Mouse (Mus musculus): ENCODE measurements around the gene Habp4.

The Habp4 gene

GRCm38 (mm10) chr13:64161548-64161915 lies at the start of gene Habp4:
Gene Habp4 (plus strand): TSS chr13:64161824.
- DNase-seq = peak; percentile 99

DNA sequence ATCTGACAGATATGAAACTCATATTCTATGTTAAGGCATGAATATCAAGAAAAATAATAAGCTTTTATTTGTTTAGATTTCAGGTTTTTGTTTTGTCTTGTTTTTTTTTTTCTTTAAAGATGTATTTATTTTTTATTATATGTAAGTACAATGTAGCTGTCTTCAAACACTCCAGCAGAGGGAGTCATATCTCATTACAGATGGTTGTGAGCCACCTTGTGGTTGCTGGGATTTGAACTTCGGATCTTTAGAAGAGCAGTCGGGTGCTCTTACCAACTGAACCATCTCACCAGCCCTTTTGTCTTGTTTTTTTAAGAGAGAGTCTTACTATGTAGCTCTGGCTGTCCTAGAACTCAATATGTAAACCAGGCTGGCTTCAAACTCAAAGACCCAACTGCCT lies 44.2 kb upstream of the Habp4 start:
- no peak for DNase-seq

DNA sequence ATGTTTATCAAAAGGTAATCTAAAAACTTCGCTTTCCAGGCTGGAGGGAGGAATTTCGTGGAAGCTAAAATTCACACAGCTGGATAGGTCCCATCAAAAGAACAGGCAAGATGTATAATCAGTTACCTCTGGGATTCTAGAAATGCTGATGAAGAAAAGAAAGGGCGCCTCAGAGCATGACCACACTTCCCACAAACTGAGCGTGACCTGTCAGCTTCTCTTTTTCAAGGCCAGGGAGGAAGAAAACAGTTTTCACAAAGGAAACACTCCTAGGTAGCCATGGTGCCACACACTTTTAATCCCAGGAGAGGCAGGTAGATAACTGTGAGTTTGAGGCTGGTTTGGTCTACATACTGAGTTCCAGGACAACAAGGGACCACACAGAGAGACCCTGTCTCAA lies 40.9 kb upstream of the Habp4 start:
- DNase-seq = no peak

DNA sequence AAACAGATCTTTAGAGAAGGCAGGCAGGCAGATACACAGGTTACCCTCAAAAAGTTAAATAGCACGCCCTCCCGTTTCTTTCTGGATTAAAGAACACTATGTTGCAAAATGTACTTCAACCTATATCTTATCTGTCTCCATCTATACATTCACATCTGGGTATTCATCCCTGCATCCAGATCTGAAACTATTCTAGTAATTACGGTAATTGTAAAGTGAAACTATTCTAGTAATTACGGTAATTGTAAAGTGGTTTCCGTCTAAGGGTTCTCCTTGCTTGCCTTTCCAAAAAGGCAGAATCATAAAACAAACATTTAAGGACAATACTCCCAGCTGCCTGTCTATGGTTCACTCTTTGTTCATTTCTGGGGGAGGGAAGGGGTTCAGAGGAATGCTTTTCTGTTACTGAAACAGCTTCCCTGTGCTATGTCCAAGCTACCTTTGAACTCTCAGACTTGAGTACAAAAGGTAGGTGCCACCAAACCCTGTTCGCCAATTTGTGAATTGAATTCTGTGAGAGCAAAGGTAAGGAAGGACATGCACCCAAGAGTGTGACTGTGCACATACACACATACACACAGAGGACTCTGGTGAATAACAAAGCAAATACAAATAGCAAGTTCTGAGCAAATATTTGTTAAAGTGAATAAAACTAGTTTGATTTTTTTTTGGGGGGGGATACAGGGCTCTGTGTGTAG lies 38.0 kb upstream of the Habp4 start:
- no peak for DNase-seq

DNA sequence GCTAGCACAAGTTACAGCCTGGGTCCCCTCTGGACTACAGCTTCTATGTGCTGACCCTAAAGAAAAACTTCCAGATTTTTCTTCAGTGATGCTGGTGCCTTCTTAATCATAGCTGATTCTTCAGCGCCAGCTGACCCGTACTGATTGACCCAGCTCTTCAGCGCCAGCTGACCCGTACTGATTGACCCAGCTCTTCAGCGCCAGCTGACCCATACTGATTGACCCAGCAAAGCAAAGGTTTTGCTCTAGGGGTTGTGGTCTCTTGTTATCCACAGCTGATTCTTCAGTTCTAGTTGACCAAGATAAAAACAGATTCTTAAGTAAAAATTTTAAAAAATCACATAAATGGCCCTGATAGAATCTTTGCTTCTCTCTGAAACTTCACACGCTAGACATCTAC lies 36.7 kb upstream of the Habp4 start:
- no peak for DNase-seq

GRCm38 (mm10) chr13:64126316-64126715 lies 35.3 kb upstream of the Habp4 start:
- DNase-seq = no peak

DNA sequence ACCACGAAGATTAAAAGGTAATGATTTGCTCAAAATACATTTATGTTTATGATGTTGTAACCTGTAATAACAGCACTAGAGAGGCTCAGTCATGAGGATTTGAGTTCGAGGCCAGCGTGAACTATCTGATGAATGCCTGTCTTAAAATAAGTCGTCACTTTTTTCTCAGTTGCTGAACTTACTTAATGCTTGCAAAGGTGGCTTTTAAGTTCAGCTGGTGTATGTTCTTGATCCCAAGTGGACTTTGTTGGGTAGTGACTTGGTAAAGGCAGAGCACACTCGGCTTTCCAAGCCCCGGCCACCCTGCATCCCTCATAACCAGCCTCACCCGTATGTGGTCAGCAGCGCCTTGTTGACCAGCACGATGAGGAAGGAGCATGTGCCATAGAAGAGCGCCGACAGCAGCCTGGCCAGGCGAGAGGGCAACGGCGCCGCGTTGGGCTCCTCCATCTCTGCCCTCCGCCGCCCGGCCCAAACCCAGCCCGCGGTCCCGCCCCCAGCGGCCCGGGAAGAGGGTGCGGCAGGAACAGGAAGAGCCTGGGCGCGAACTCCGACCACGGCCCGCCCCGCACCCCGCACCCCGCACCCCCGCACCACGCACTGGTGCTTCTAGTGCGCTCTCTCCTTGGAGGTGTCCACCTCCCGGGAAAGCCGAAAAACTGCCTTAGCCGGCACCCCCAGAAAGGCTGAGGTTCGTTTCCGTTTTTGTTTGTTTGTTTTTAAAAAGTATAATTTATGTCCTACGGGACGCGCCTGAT lies 32.6 kb upstream of the Habp4 start, which contains the start of gene Slc35d2:
Slc35d2 (minus strand) TSS at position 511 of the 758 bp plus-strand sequence.
- DNase-seq = peak; percentile 80 to 81

DNA sequence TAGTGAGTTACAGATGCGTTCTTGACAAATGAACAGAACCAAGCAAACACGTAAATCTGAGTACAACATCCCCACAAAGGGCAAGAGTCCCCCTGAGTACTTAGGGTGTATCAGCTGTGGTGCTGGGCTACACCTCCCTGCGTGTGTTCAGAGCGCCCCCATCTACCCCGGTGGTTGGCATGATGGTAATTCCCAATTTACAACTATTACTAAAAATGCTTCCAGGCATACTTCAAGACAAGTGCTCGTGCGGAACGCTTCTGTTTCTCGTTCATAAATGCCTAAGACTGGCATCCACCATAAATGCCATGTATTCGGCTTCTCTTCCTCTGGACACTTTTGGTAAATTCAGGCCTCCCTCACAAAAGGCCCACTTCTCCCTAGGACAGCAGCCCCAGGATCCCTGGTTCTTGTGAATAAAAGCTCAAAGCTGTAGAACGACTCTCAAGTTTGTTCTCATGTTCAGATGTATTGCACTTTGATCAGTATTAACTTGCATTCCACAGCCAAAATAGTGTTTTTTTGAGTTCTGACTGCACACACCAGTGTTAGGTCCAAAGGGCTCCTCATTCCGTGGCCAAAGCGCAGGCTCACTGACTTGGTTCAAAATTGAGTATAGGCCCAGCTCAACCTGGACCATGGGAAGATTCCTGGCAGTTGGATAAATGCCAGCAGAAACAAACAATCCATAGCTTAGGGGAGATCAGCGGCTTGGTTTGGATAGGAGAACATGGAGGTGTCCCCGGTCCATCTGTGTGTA lies 31.8 kb upstream of the Habp4 start:
- peak; percentile 59 to 65 for DNase-seq

GRCm38 (mm10) chr13:64150121-64150520 lies 11.5 kb upstream of the Habp4 start:
- DNase-seq = no peak

- peak; percentile 90 to 91 for DNase-seq
Observed at GRCm38 (mm10) chr13:64152241-64152669, 9.4 kb upstream of the Habp4 start.

GRCm38 (mm10) chr13:64152671-64153082 lies 8.9 kb upstream of the Habp4 start:
- no peak for DNase-seq

GRCm38 (mm10) chr13:64153083-64153682 lies 8.4 kb upstream of the Habp4 start, which contains the start of gene Zfp367:
Gene Zfp367 (minus strand): TSS chr13:64153202.
- peak; percentile 98 to 99 for DNase-seq

DNA sequence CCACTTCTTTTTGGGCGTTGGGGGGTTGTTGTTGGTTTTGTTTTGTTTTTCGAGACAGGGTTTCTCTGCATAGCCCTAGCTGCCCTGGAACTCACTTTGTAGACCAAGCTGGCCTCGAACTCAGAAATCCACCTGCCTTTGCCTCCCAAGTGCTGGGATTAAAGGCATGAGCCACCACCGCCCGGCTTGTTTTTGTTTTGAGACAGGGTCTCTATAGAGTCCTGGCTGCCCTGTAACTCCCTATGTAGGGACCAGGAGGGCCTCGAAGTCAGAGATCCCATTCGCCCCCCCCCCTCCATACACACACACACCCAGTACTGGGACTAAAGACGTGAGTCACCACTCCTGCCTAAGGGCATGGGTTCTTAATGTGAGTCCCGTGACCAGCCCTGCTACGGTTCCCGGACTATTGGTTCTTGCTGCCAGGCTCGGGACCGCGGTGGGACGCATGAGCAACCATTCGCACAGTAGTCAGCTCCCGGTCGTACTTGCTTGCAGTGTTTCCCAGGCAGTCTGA lies 7.8 kb upstream of the Habp4 start:
- DNase-seq = peak; percentile 43 to 67

DNA sequence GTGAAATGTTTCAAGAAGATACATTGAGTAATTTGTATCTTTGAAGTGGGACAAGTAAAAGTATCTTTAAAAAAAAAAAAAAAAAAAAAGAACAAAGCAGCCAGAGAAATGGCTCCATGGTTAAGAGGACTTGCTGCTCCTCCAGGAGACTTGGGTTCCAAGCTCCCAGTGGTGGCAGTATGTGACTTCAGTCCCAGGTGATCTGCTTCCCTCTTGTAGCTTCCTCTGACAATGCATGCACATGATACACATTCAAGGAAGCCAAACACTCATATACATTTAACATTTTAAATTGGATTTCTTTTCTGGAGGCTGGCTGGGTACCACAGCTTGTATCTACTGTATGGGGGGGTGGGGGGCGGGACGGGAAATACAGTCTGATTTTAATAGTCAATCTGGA lies 7.0 kb upstream of the Habp4 start:
- DNase-seq = no peak

DNA sequence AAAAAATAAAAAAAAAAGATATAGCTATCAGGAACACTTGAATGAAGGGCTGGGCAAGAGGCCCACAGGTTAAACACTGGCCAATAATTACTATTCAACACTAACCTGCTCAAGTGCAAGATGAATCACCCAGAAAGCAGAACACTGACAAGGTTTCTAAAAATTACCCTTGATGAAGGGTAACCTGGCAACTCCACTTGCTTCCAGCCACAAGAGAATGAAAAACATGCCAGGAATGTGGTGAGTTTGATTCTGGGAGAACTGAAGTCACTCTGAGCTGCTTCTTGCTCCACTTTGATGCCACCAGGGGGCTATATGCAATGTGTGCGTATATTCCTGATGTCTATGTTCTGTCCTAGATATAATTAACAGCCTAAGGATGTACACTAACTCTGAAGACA lies 6.5 kb upstream of the Habp4 start:
- peak; percentile 38 to 44 for DNase-seq

DNA sequence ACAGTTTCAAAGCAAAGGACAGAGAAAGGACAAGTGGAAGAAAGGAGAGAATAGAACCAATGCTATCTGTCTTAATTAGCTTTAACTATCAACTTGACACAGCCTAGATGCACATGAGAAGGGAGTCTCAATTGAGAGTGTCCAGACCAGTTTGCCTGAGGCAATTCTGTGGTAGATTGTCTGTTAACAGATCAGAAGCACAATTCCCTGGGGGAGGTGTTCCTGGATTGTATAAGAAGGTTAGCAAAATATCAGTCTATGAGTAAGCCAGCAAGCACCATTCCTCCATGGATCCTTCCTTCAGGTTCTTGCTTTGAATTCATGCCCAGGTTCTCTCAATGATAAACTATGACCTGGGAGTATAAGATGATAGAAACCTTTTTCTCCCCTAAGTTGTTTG lies 4.7 kb upstream of the Habp4 start:
- DNase-seq = no peak

- DNase-seq = no peak
Observed at GRCm38 (mm10) chr13:64161916-64162611, 440 bp downstream of the Habp4 start.

- peak; percentile 11 to 32 for DNase-seq
Observed at GRCm38 (mm10) chr13:64162626-64163025, 1.0 kb downstream of the Habp4 start.

- DNase-seq = no peak
Observed at GRCm38 (mm10) chr13:64163147-64163715, 1.6 kb downstream of the Habp4 start.

DNA sequence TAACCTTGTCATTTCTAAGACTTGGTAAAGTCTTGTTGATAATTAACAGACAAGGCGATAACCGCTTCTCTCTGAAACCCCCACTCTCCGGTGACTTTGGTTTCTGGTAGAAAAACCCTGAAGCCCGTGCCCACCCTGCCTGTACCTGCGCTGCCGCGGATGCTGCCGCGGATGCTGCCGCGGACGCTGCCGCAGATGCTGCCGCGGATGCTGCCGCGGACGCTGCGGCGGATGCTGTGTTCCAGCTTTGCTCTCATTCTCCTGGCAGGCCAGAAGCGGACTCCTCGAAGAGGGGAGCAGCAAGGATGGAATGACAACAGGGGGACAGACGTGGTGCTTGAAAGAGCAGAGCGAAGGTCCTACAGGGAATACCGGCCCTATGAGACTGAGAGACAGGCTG lies 8.1 kb downstream of the Habp4 start:
- DNase-seq = peak; percentile 30 to 37

- no peak for DNase-seq
Observed at GRCm38 (mm10) chr13:64178000-64178399, 16.4 kb downstream of the Habp4 start.

Data from lung, postnatal 4 days (tissue).